Mouse (Mus musculus): ENCODE results near the gene Nipsnap1. TPM values are rescaled to one million over a fixed set of nuclear protein-coding genes. Genes with fewer than 3 reads are reported as not detected.
A peak's percentile ranks its signal among the peaks of the same experiment; 100 is the strongest.

Gene Nipsnap1
- polyA plus RNA-seq, 1 experiment from 2014 or later = 75.2 TPM

- H3K27ac ChIP-seq = no peak overlapping the region
- 73% methylated on average over 4 of the region's 4 CpGs for WGBS
- peaks cover 39% of the 10 kb centered on the region for H3K36me3 ChIP-seq
- no peaks in the 10 kb centered on the region for H3K9me3 ChIP-seq
- peaks cover 15% of the 10 kb centered on the region; the same call in 1 of the 2 replicates for H3K4me1 ChIP-seq
- no peak for ATAC-seq (ENCODE audit: low FRiP score, low read depth)
- H3K4me2 ChIP-seq (replicated peaks) = no peak overlapping the region
- H3K4me3 ChIP-seq = no peak overlapping the region
- no peaks in the 10 kb centered on the region for H3K27me3 ChIP-seq
- H3K9ac ChIP-seq = no peak overlapping the region
Observed at GRCm38 (mm10) chr11:4881087-4881486, 7.3 kb downstream of the Nipsnap1 start.

- no peak overlapping the region for H3K4me2 ChIP-seq (replicated peaks)
- peaks cover 15% of the 10 kb centered on the region; the same call in 1 of the 2 replicates for H3K4me1 ChIP-seq
- H3K36me3 ChIP-seq = peaks cover 44% of the 10 kb centered on the region
- H3K4me3 ChIP-seq = no peak overlapping the region
- H3K27me3 ChIP-seq = no peaks in the 10 kb centered on the region
- no peak overlapping the region for H3K9ac ChIP-seq
- ATAC-seq (ENCODE audit: low FRiP score, low read depth) = no peak
- 46% methylated on average over 14 of the region's 14 CpGs for WGBS
- H3K9me3 ChIP-seq = no peaks in the 10 kb centered on the region
- H3K27ac ChIP-seq = no peak overlapping the region
Observed at GRCm38 (mm10) chr11:4882892-4883627, 9.3 kb downstream of the Nipsnap1 start.

- Histone ChIP-seq H3K36me3 (peaks cover 68% of the 10 kb centered on the region), H3K27me3 (no peaks in the 10 kb centered on the region), H3K4me2 (replicated peaks) (no peak overlapping the region), H3K4me3 (no peak overlapping the region), H3K9me3 (no peaks in the 10 kb centered on the region), H3K27ac (no peak overlapping the region), H3K4me1 (0 out of 2 replicates have a peak, but pooled peaks cover 8% of the 10 kb centered on the region), H3K9ac (no peak overlapping the region)
- WGBS = 69% methylated on average over 2 of the region's 2 CpGs
- no peak for ATAC-seq (ENCODE audit: low FRiP score, low read depth)
Observed at GRCm38 (mm10) chr11:4885385-4885903, 11.7 kb downstream of the Nipsnap1 start.

GRCm38 (mm10) chr11:4886987-4887386 lies 13.2 kb downstream of the Nipsnap1 start:
- ATAC-seq (ENCODE audit: low FRiP score, low read depth) = no peak
- no peak overlapping the region for H3K4me2 ChIP-seq (replicated peaks)
- H3K9me3 ChIP-seq = no peaks in the 10 kb centered on the region
- H3K9ac ChIP-seq = no peak overlapping the region
- H3K4me1 ChIP-seq = 0 out of 2 replicates have a peak, but pooled peaks cover 8% of the 10 kb centered on the region
- H3K36me3 ChIP-seq = peaks cover 82% of the 10 kb centered on the region
- no peaks in the 10 kb centered on the region for H3K27me3 ChIP-seq
- 95% methylated on average over 3 of the region's 3 CpGs for WGBS
- no peak overlapping the region for H3K27ac ChIP-seq
- H3K4me3 ChIP-seq = no peak overlapping the region

GRCm38 (mm10) chr11:4894848-4895816 lies 21.4 kb downstream of the Nipsnap1 start, which contains the start of gene Thoc5:
Gene Thoc5 (plus strand): TSS chr11:4895320.
- Histone ChIP-seq H3K27me3 (no peaks in the 10 kb centered on the region), H3K4me3 (peak within 1 kb of the TSS; percentile 84), H3K27ac (peak within 1 kb of the TSS; percentile 66; the same call in 1 of the 2 replicates), H3K9ac (peak within 1 kb of the TSS; percentile 85), H3K9me3 (no peaks in the 10 kb centered on the region), H3K36me3 (peaks cover 47% of the 10 kb centered on the region), H3K4me2 (replicated peaks) (peak within 1 kb of the TSS; percentile 92), H3K4me1 (peaks cover 7% of the 10 kb centered on the region)
- WGBS = 3% methylated on average over 52 of the region's 52 CpGs
- ATAC-seq (ENCODE audit: low FRiP score, low read depth) = peak; percentile 92

- ATAC-seq (ENCODE audit: low FRiP score, low read depth) = no peak
- no peaks in the 10 kb centered on the region for H3K27me3 ChIP-seq
- no peak overlapping the region for H3K4me3 ChIP-seq
- H3K9me3 ChIP-seq = no peaks in the 10 kb centered on the region
- WGBS = 72% methylated on average over 5 of the region's 5 CpGs
- no peak overlapping the region for H3K9ac ChIP-seq
- H3K4me2 ChIP-seq (replicated peaks) = no peak overlapping the region
- H3K27ac ChIP-seq = no peak overlapping the region
- peaks cover 55% of the 10 kb centered on the region for H3K36me3 ChIP-seq
- peaks cover 7% of the 10 kb centered on the region for H3K4me1 ChIP-seq
Observed at GRCm38 (mm10) chr11:4900437-4900836, 26.7 kb downstream of the Nipsnap1 start.

GRCm38 (mm10) chr11:4901956-4902355 lies 28.2 kb downstream of the Nipsnap1 start:
- no peak overlapping the region for H3K27ac ChIP-seq
- peaks cover 65% of the 10 kb centered on the region for H3K36me3 ChIP-seq
- no peak overlapping the region for H3K4me3 ChIP-seq
- no peaks in the 10 kb centered on the region for H3K27me3 ChIP-seq
- no peak overlapping the region for H3K4me2 ChIP-seq (replicated peaks)
- no peaks in the 10 kb centered on the region for H3K4me1 ChIP-seq
- WGBS = 83% methylated on average over 6 of the region's 6 CpGs
- no peak overlapping the region for H3K9ac ChIP-seq
- no peaks in the 10 kb centered on the region for H3K9me3 ChIP-seq
- ATAC-seq (ENCODE audit: low FRiP score, low read depth) = no peak

GRCm38 (mm10) chr11:4906231-4906630 lies 32.5 kb downstream of the Nipsnap1 start:
- H3K4me1 ChIP-seq = no peaks in the 10 kb centered on the region
- WGBS = 88% methylated on average over 6 of the region's 6 CpGs
- no peak overlapping the region for H3K4me3 ChIP-seq
- H3K36me3 ChIP-seq = peaks cover 80% of the 10 kb centered on the region
- H3K4me2 ChIP-seq (replicated peaks) = no peak overlapping the region
- H3K27ac ChIP-seq = no peak overlapping the region
- H3K9me3 ChIP-seq = no peaks in the 10 kb centered on the region
- ATAC-seq (ENCODE audit: low FRiP score, low read depth) = no peak
- no peak overlapping the region for H3K9ac ChIP-seq
- H3K27me3 ChIP-seq = no peaks in the 10 kb centered on the region

GRCm38 (mm10) chr11:4916068-4916467 lies 42.3 kb downstream of the Nipsnap1 start:
- no peak for ATAC-seq (ENCODE audit: low FRiP score, low read depth)
- Histone ChIP-seq H3K4me3 (no peak overlapping the region), H3K9me3 (no peaks in the 10 kb centered on the region), H3K36me3 (peaks cover 94% of the 10 kb centered on the region), H3K4me1 (no peaks in the 10 kb centered on the region), H3K27me3 (no peaks in the 10 kb centered on the region), H3K27ac (no peak overlapping the region), H3K4me2 (replicated peaks) (no peak overlapping the region), H3K9ac (no peak overlapping the region)
- 50% methylated on average over 1 of the region's 1 CpGs for WGBS

- Histone ChIP-seq H3K36me3 (peaks cover 94% of the 10 kb centered on the region), H3K9me3 (no peaks in the 10 kb centered on the region), H3K27ac (no peak overlapping the region), H3K27me3 (no peaks in the 10 kb centered on the region), H3K4me2 (replicated peaks) (no peak overlapping the region), H3K4me3 (no peak overlapping the region), H3K9ac (no peak overlapping the region), H3K4me1 (no peaks in the 10 kb centered on the region)
- WGBS = 89% methylated on average over 2 of the region's 2 CpGs
- no peak for ATAC-seq (ENCODE audit: low FRiP score, low read depth)
Observed at GRCm38 (mm10) chr11:4921281-4921680, 47.5 kb downstream of the Nipsnap1 start.

GRCm38 (mm10) chr11:4921751-4922150 lies 48.0 kb downstream of the Nipsnap1 start:
- no peak overlapping the region for H3K9ac ChIP-seq
- WGBS = 88% methylated on average over 7 of the region's 7 CpGs
- H3K27me3 ChIP-seq = no peaks in the 10 kb centered on the region
- H3K9me3 ChIP-seq = no peaks in the 10 kb centered on the region
- no peak overlapping the region for H3K4me2 ChIP-seq (replicated peaks)
- no peak overlapping the region for H3K27ac ChIP-seq
- no peaks in the 10 kb centered on the region for H3K4me1 ChIP-seq
- no peak for ATAC-seq (ENCODE audit: low FRiP score, low read depth)
- H3K36me3 ChIP-seq = peaks cover 95% of the 10 kb centered on the region
- H3K4me3 ChIP-seq = no peak overlapping the region

- Histone ChIP-seq H3K27ac (no peak overlapping the region), H3K9me3 (no peaks in the 10 kb centered on the region), H3K36me3 (peaks cover 75% of the 10 kb centered on the region), H3K27me3 (no peaks in the 10 kb centered on the region), H3K9ac (no peak overlapping the region), H3K4me2 (replicated peaks) (no peak overlapping the region), H3K4me1 (peaks cover 16% of the 10 kb centered on the region), H3K4me3 (no peak overlapping the region)
- WGBS = 86% methylated on average over 3 of the region's 3 CpGs
- ATAC-seq (ENCODE audit: low FRiP score, low read depth) = no peak
Observed at GRCm38 (mm10) chr11:4927224-4927623, 53.5 kb downstream of the Nipsnap1 start.
